Mouse (Mus musculus) lung, embryonic 15.5 days (tissue): ENCODE data around the gene Rbpms2. TPM values are rescaled to one million over a fixed set of nuclear protein-coding genes. Genes with fewer than 3 reads are reported as not detected.

Experiments
- ATAC-seq: fragments of 200-750 bp; cut with Nextera tagmentation; 2 replicates; pipeline ENCODE4 v1.8.0; 2017; ENCODE audit warnings: moderate number of reproducible peaks, borderline replicate concordance; ENCODE audit not compliant: low FRiP score, low TSS enrichment; ENCODE audit errors: extremely low read depth
- H3K27ac ChIP-seq: fragments of 300-500 bp; sonication (generic); 2 replicates; pipeline ENCODE4 v1.5.1; 2015; ENCODE audit warnings: moderate library complexity, mild to moderate bottlenecking, inconsistent platforms
- H3K27me3 ChIP-seq: fragments of 300-500 bp; sonication (generic); 2 replicates; pipeline ENCODE4 v1.6.1; 2015; ENCODE audit warnings: inconsistent platforms
- H3K36me3 ChIP-seq: fragments of 300-500 bp; sonication (generic); 2 replicates; pipeline ENCODE4 v1.6.1; 2015; ENCODE audit warnings: inconsistent platforms
- H3K4me1 ChIP-seq: fragments of 300-500 bp; sonication (generic); 2 replicates; pipeline ENCODE4 v1.6.1; 2015; ENCODE audit warnings: inconsistent platforms
- H3K4me2 ChIP-seq: fragments of 300-500 bp; sonication (generic); 2 replicates; pipeline ENCODE4 v1.6.1; 2015; ENCODE audit warnings: inconsistent platforms, mild to moderate bottlenecking, moderate library complexity
- H3K4me3 ChIP-seq: fragments of 300-500 bp; sonication (generic); 2 replicates; pipeline ENCODE4 v1.5.1; 2015; ENCODE audit warnings: mild to moderate bottlenecking, inconsistent platforms
- H3K9ac ChIP-seq: fragments of 300-500 bp; sonication (generic); 2 replicates; pipeline ENCODE4 v1.6.1; 2015; ENCODE audit warnings: inconsistent platforms
- H3K9me3 ChIP-seq: fragments of 300-500 bp; sonication (generic); 2 replicates; pipeline ENCODE4 v1.6.1; 2016; ENCODE audit warnings: inconsistent platforms
- WGBS: fragments of 180-500 bp; shearing (Covaris S2); methylation state at CpG from one replicate; pipeline ENCODE4 v1.1.7; 2015; 5-methylcytosine and 5-hydroxymethylcytosine counted together
- polyA plus RNA-seq: library from polyadenylated mRNA; unstranded; fragments of >200 nt; fragmentation: Nextera tagmentation; extraction: Ambion mirVana; gene quantifications from 2 replicates; pipeline ENCODE4 v1.2.1, GENCODE M21; 2015

Rbpms2 gene
- polyA plus RNA-seq, 1 experiment from 2014 or later = 16.6 TPM

DNA sequence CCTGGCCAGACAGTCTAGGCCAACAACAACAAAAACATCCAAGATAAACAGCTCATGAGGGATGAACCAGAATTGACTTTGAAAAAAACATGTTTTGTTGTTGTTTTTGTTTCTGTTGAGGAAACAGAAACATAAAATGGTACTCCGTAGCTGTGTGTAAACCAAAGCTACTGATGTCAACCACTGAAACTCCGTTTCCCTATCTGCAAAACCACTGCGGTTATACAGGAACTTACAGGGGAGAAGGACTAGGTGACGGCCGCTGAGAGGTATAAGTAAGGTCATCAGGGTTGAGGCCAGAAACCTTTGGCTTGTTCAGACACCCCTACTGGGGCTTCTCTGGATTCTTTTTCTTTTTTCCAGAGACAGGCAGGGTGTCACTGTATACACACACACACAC is 6.6 kb upstream of the Rbpms2 start:
- Histone ChIP-seq H3K9ac (no peak overlapping the region), H3K4me2 (no peak overlapping the region), H3K27ac (no peak overlapping the region), H3K4me1 (no peaks in the 10 kb centered on the region), H3K9me3 (no peaks in the 10 kb centered on the region), H3K36me3 (no peaks in the 10 kb centered on the region), H3K4me3 (no peak overlapping the region), H3K27me3 (peaks cover 17% of the 10 kb centered on the region; the same call in 1 of the 2 replicates)
- WGBS = 82% methylated on average over 5 of the region's 5 CpGs
- no peak for ATAC-seq

DNA sequence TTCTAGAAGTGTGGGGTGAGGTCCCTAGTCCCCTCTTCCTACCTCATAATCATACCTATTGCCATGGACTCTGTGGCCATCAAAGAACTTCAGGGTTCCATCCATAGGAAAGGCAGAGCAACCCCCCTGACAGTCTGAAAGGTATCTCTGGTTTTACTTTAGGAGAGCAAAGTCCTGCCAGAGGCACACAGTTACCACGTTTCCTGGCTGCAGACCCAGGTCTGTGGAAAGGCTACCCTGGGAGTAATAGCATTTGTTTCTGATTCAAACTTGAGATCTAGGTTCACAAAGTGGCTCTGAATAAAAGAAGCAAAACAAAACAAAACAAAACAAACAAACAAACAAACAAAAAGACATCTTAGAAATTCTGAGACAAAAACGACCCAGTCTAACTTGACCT is 5.2 kb upstream of the Rbpms2 start:
- ATAC-seq = no peak
- no peak overlapping the region for H3K27ac ChIP-seq
- no peak overlapping the region for H3K9ac ChIP-seq
- H3K27me3 ChIP-seq = peaks cover 29% of the 10 kb centered on the region
- H3K36me3 ChIP-seq = no peaks in the 10 kb centered on the region
- no peaks in the 10 kb centered on the region for H3K9me3 ChIP-seq
- H3K4me1 ChIP-seq = peaks cover 4% of the 10 kb centered on the region
- 59% methylated on average over 2 of the region's 2 CpGs for WGBS
- H3K4me2 ChIP-seq = no peak overlapping the region
- H3K4me3 ChIP-seq = no peak overlapping the region

DNA sequence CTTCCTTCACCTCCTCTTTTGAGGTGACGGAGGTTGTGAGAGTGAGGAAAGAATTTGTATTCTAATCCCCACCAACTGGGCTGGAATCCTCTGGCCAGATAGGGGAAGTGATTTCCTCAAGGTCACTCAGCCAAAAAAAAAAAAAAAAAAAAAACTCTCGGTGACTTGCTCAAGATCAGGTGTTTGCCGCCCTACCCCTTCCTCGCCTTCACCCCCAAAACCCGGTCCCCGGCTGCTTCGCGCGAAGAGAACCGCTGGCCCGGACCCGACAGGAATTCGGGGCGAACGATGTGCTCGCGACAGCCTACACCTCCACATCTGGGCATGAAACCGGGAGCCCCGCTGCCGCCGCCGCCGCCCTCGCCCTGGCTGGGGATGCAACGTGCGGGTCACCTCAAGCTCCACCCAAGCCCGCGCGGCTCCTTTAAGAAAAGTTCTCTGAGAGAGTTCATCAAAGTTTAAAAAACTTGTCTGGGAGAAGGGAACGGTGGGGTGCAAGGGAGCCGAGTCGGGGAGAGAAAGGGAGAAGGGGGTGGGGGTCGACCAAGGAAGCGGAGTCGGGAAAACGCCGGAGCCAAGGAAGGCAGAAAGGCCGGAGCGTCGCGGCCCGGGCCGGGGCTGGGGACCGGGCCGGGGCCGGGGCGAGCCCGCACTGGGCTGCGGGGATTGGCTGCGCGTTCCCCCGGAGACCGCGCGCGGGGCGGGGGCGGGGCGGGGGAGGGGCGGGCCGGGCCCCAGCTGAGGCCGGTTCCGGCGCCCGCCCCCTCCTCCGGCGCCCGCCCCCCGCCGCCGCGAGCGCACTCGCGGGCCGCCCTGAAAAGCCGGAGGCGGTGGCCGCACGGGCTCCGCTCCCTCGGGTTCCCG is 551 bp downstream of the Rbpms2 start:
- Histone ChIP-seq H3K9me3 (no peaks in the 10 kb centered on the region), H3K4me1 (peaks cover 16% of the 10 kb centered on the region), H3K27me3 (peaks cover 43% of the 10 kb centered on the region), H3K36me3 (no peaks in the 10 kb centered on the region), H3K27ac (peak overlapping the region; percentile 45), H3K4me3 (peak overlapping the region; percentile 75), H3K9ac (peak overlapping the region; percentile 64), H3K4me2 (peak overlapping the region; percentile 99)
- under 1% methylated on average over 36 of the region's 83 CpGs for WGBS
- ATAC-seq = peak; percentile 93

DNA sequence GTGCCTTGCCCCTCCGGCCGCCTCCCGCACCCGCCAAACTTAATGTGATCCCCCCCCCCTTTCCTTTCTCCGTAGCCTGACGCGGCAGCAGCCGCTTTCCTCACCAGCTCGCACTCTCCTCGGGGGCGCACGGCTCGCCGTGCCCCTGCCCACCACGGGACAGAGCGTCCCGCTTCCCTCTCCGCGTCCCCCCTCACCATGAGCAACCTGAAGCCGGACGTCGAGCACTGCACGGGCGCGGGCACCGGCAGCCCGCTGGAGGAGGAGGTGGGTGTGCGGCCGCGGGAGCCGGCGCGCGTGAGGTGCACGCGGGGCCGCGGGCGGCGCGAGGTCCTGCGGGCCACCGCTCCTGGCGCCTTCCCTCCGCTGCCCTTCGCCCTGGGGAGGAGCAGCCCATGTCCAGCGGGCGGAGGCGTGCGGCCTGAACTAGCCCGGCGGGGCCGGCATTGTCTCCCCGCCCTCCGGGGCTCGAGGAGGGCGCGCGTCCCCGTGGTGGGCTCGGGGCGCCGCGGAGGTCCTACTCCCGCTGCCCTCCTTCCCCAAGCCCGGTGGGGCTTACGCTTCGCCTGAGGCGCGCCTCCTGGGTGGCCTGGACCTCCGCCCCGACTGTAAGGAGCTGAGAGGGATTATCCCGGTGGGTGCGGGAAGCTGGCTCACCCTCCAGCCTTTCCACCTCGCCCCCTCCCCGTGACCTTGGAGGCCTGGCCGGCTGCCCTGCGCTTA is 1.3 kb downstream of the Rbpms2 start:
- H3K27ac ChIP-seq = peak overlapping the region; percentile 45

DNA sequence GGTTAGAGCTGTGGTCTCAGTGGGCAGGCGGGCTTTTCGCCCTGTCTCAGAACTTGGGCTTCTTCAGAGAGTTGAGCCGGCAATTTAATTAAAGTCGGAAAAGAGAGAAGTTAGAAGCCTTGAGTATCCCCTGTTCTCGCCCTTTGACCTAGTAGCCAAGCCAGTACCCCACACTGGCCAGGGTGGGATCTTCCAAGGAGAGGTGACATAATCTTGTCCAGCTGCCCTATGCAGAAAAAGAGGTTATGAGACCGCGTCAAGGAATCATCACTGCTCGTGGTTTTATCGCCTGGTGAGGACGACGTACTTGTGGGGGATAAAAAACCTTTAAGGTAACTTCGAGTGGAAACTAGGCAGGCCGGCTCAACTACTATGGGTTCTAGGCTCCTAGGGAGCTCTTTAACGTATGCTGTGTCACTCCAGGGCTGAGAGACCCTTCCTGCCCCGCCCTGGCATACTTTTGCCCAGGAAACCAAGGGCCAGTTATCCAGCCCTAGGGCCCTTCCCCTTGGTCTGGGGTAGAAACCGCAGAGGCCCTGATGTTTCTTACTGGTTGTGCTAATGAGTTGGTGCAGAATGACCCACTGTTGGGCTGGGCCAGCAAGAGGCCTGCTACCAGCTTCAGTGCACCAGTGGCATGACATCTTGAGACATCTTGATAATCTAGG is 2.0 kb downstream of the Rbpms2 start:
- Histone ChIP-seq H3K27ac (no peak overlapping the region), H3K4me2 (peak overlapping the region; percentile 99), H3K4me3 (peak overlapping the region; percentile 75), H3K4me1 (peaks cover 16% of the 10 kb centered on the region), H3K9ac (peak overlapping the region; percentile 64), H3K9me3 (no peaks in the 10 kb centered on the region), H3K36me3 (no peaks in the 10 kb centered on the region), H3K27me3 (peaks cover 39% of the 10 kb centered on the region)
- whole genome bisulfite sequencing = 22% methylated on average over 16 of the region's 16 CpGs
- no peak for ATAC-seq

More for the DNA sequence above, 1.3 kb downstream of the Rbpms2 start:
- WGBS = under 1% methylated on average over 67 of the region's 78 CpGs
- Histone ChIP-seq H3K27me3 (peaks cover 43% of the 10 kb centered on the region), H3K4me3 (peak overlapping the region; percentile 75), H3K4me1 (peaks cover 16% of the 10 kb centered on the region), H3K36me3 (no peaks in the 10 kb centered on the region), H3K9ac (peak overlapping the region; percentile 64), H3K9me3 (no peaks in the 10 kb centered on the region), H3K4me2 (peak overlapping the region; percentile 99)
- peak; percentile 79 for ATAC-seq

DNA sequence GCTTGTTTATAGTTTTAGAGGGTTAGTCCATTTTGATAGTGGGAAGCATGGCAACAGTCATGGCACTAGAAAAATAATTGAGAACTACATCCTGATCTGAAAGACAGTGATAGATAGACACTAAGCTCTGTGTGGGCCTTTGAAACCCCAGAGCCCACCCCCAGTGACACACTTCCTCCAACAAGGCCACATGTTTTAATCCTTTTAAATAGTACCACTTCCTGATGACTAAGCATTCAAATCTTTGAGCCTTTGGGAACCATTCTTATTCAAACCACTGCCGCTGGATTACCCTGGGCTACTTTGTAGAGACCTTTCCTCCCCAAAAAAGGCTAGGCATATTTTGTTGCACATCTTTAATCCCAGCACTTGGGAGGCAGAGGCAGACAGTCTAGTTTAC is 6.3 kb downstream of the Rbpms2 start:
- peaks cover 11% of the 10 kb centered on the region; the same call in 1 of the 2 replicates for H3K27me3 ChIP-seq
- WGBS = 70% methylated on average over 1 of the region's 1 CpGs
- no peaks in the 10 kb centered on the region for H3K9me3 ChIP-seq
- no peak overlapping the region for H3K4me2 ChIP-seq
- H3K4me1 ChIP-seq = peaks cover 10% of the 10 kb centered on the region
- no peak overlapping the region for H3K9ac ChIP-seq
- no peak overlapping the region for H3K27ac ChIP-seq
- no peak overlapping the region for H3K4me3 ChIP-seq
- H3K36me3 ChIP-seq = no peaks in the 10 kb centered on the region
- ATAC-seq = no peak

- Histone ChIP-seq H3K4me1 (0 out of 2 replicates have a peak, but pooled peaks cover 8% of the 10 kb centered on the region), H3K36me3 (no peaks in the 10 kb centered on the region)
- WGBS = 82% methylated on average over 4 of the region's 4 CpGs
Observed at GRCm38 (mm10) chr9:65636926-65637325, 7.5 kb downstream of the Rbpms2 start.

GRCm38 (mm10) chr9:65639065-65639464 is 9.6 kb downstream of the Rbpms2 start:
- H3K4me1 ChIP-seq = 0 out of 2 replicates have a peak, but pooled peaks cover 10% of the 10 kb centered on the region
- H3K36me3 ChIP-seq = no peaks in the 10 kb centered on the region
- H3K9ac ChIP-seq = no peak overlapping the region
- H3K4me2 ChIP-seq = no peak overlapping the region
- H3K27me3 ChIP-seq = no peaks in the 10 kb centered on the region
- H3K27ac ChIP-seq = no peak overlapping the region
- 46% methylated on average over 5 of the region's 5 CpGs for WGBS
- no peak overlapping the region for H3K4me3 ChIP-seq
- H3K9me3 ChIP-seq = no peaks in the 10 kb centered on the region
- ATAC-seq = no peak

More at GRCm38 (mm10) chr9:65636926-65637325, 7.5 kb downstream of the Rbpms2 start:
- no peaks in the 10 kb centered on the region for H3K27me3 ChIP-seq
- no peak overlapping the region for H3K9ac ChIP-seq
- H3K9me3 ChIP-seq = no peaks in the 10 kb centered on the region
- no peak for ATAC-seq
- no peak overlapping the region for H3K4me3 ChIP-seq
- H3K27ac ChIP-seq = no peak overlapping the region
- no peak overlapping the region for H3K4me2 ChIP-seq

DNA sequence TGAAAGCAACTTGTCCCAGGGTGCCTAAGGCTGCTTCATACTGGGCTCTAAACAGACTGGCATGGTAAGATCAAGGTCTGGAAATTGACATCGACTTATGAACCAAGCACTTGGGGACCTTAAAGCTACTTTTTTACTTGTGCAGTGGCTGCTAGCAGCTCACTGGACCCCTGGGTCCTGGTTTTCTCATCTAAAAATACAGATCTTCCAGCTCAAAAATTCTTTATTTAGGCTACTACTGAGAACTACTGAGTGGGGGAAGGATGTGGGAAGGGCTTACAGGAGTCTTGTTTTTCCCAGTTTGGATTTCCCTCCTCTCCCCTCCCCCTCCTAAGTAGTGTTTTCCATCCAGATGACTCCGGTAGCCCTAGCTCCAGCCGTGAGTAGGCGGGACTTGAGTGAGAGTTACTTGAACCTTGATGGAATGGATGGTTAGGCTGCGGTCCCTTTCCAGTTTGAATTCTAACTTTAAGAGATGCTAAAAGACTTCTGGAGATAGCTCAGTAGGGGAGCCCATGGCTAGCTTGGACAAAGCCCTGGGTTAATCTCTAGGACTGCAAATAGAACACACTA is 11.5 kb downstream of the Rbpms2 start:
- Histone ChIP-seq H3K4me1 (peaks cover 12% of the 10 kb centered on the region; the same call in 1 of the 2 replicates), H3K9ac (no peak overlapping the region), H3K9me3 (no peaks in the 10 kb centered on the region), H3K36me3 (no peaks in the 10 kb centered on the region), H3K4me3 (no peak overlapping the region), H3K27ac (no peak overlapping the region), H3K27me3 (no peaks in the 10 kb centered on the region), H3K4me2 (no peak overlapping the region)
- 14% methylated on average over 5 of the region's 5 CpGs for WGBS
- 0 out of 2 replicates have a peak, but pooled peaks have one; percentile 55 for ATAC-seq

DNA sequence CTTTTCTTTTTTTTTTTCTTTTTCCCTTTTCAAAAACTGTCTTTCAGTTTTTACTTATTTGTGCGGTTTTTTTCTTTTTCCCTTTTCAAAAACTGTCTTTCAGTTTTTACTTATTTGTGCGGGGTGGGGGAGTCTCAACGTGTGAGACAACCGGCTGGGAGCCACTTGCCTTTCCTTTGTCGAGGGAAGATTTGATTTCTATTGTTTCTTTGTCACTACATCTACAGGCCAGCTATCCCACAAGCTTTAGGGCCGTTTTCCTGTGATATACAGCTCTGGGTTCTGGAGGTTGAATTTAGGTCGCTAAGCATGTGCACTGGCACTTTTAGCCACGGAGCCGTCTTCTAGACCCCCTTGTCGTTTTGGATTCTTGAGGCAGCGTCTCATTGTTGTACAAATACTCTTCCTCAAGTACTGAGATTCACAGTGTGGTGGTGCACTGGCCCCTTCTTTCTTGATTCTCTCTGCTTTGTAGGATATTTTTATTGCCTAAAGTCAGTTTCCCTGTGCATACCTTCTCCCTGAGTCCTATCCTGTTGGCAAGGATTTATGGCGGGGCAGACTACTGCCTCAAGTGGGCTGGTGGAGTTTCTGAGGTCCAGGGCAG is 12.1 kb downstream of the Rbpms2 start:
- Histone ChIP-seq H3K27me3 (no peaks in the 10 kb centered on the region), H3K36me3 (no peaks in the 10 kb centered on the region), H3K4me3 (no peak overlapping the region), H3K4me2 (no peak overlapping the region), H3K27ac (no peak overlapping the region), H3K4me1 (peaks cover 17% of the 10 kb centered on the region; the same call in 1 of the 2 replicates), H3K9me3 (no peaks in the 10 kb centered on the region), H3K9ac (no peak overlapping the region)
- no peak for ATAC-seq
- WGBS = 20% methylated on average over 12 of the region's 12 CpGs

- H3K27ac ChIP-seq = no peak overlapping the region
- H3K4me1 ChIP-seq = peaks cover 17% of the 10 kb centered on the region; the same call in 1 of the 2 replicates
- H3K9me3 ChIP-seq = no peaks in the 10 kb centered on the region
- H3K9ac ChIP-seq = no peak overlapping the region
- ATAC-seq = no peak
- H3K36me3 ChIP-seq = no peaks in the 10 kb centered on the region
- no peaks in the 10 kb centered on the region for H3K27me3 ChIP-seq
- no peak overlapping the region for H3K4me3 ChIP-seq
- H3K4me2 ChIP-seq = no peak overlapping the region
Observed at GRCm38 (mm10) chr9:65642546-65642945, 13.1 kb downstream of the Rbpms2 start.
